Mouse (Mus musculus) cortical plate, adult 2 months (tissue): Measurements from ENCODE around the gene Trim26. TPM values are rescaled to one million over a fixed set of nuclear protein-coding genes. Genes with fewer than 3 reads are reported as not detected.
A peak's percentile ranks its signal among the peaks of the same experiment; 100 is the strongest.

Experiments
- H3K27ac ChIP-seq: fragments of 200-500 bp; 2 replicates; pipeline ENCODE4 v1.5.1; 2012; ENCODE audit warnings: low read length, control low read depth, inconsistent platforms; ENCODE audit not compliant: insufficient read depth
- H3K4me1 ChIP-seq: fragments of 200-500 bp; 2 replicates; pipeline ENCODE4 v1.6.1; 2011; ENCODE audit warnings: low read length; ENCODE audit not compliant: control insufficient read depth, insufficient read depth
- H3K4me3 ChIP-seq: fragments of 200-500 bp; 2 replicates; pipeline ENCODE4 v1.5.1; 2011; ENCODE audit warnings: mild to moderate bottlenecking, low read length, control low read depth; ENCODE audit not compliant: insufficient read depth
- CTCF ChIP-seq: fragments of 200-500 bp; IDR thresholded peaks from 2 replicates; pipeline ENCODE4 v1.5.1; 2011; ENCODE audit warnings: mild to moderate bottlenecking, control low read depth, low read length; ENCODE audit not compliant: insufficient read depth; ENCODE audit errors: extremely low read depth
- POLR2A ChIP-seq: fragments of 200-500 bp; IDR thresholded peaks from 2 replicates; pipeline ENCODE4 v1.6.1; 2011; ENCODE audit warnings: mild to moderate bottlenecking, low read length, control low read depth; ENCODE audit not compliant: insufficient read depth; ENCODE audit errors: extremely low read depth
- polyA plus RNA-seq: library from polyadenylated mRNA; depleted of rRNA; stranded (reverse); fragments of >200 nt; gene quantifications from 2 replicates; pipeline ENCODE4 v1.2.3, GENCODE M21; 2012; rRNA removed

Gene Trim26
- polyA plus RNA-seq, 1 experiment, result 18.6 TPM

DNA sequence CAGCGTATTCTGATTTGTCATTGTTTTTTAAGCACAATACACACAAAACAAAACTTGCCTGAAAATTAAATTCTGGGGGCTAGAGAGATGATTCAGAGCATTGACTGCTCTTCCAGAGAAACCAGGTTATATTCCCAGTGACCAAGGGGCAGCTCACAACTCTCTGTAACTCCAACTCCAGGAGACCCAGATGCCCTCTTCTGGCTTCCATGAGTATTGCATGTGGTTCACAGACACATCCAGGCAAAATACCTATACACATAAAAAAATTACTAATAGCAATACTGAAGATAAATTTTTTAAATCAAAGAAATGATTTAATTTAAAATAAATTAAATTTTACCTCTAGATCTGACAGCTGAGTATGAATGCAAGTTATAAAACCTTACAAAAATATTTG, 59.6 kb downstream of the Trim26 start:
- H3K27ac ChIP-seq, result no peak overlapping the region
- TF ChIP-seq POLR2A (no peak), CTCF (peak; percentile 40; the same call in 1 of the 2 replicates)
- no peak overlapping the region for H3K4me3 ChIP-seq
- peaks cover 2% of the 10 kb centered on the region; the same call in 1 of the 2 replicates for H3K4me1 ChIP-seq

DNA sequence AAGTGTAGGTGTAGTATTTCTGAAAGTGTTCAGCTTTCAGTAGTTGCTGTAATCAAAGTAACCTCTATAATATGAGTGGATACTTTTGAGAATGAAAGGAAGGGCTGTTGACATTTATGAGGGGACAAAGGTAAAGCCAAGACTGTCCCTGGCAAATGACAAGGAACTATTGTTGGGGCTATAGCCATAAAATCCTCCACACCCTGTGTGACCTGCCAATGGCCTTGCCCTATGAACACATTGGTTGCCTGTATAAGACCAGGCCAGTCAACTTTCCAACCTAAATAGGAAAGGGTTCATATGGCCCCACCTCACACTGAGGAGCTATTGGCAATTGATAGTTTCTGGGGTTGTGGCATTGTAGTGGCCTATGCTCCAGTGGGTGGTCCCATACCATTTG, 60.1 kb downstream of the Trim26 start:
- H3K27ac ChIP-seq, result no peak overlapping the region
- H3K4me3 ChIP-seq, result no peak overlapping the region
- H3K4me1 ChIP-seq, result peaks cover 2% of the 10 kb centered on the region; the same call in 1 of the 2 replicates
- TF ChIP-seq POLR2A, result no peak
- TF ChIP-seq CTCF, result no peak

- Histone ChIP-seq H3K27ac (no peak within 1 kb of the TSS), H3K4me1 (peaks cover 2% of the 10 kb centered on the region; the same call in 1 of the 2 replicates), H3K4me3 (no peak within 1 kb of the TSS)
- TF ChIP-seq CTCF (no peak), POLR2A (no peak)
Measured at GRCm38 (mm10) chr17:36897552-36898205, 60.7 kb downstream of the Trim26 start, which contains the start of gene Trim31. Gene Trim31 (plus strand): TSS chr17:36898118.

DNA sequence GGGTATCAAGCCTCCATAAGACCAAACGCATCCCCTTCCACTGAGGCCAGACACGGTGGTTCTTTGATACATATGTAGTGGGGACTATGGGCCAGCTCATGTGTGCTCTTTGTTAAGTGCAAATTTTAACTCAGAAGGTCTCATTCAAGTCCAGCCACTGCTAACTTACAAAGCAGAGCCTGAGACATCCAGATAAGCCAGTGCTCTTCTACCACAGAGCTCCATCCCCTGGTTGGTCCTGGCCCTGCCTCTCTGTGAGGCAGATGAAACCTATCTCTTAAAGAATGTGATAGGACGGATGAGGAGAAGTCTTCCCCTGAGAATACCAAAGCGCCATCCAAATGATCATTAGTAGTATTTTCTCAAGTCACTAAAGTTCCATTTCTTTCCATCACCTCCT, 62.4 kb downstream of the Trim26 start:
- TF ChIP-seq POLR2A, result no peak
- TF ChIP-seq CTCF, result no peak
- H3K27ac ChIP-seq, result no peak overlapping the region
- no peak overlapping the region for H3K4me3 ChIP-seq
- peaks cover 2% of the 10 kb centered on the region; the same call in 1 of the 2 replicates for H3K4me1 ChIP-seq

DNA sequence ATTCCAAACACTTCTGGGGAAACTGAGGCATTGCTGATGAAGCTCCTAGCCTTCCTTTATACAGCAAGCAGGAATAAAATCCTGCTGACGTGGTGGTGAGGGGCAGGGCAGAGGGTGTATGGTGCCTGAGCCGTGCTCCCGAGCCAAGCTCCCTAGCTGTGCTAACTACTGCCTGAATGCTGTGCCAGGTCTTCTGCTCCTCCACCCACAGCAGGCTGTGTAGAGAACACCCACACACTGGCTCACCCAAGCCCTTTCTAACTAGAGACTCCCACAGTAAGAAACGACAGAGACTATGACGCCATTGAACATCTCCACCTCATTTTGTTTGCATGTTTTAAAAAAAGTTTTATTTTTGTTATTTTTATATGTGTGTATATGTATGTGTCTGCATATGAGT, 63.1 kb downstream of the Trim26 start:
- no peak overlapping the region for H3K27ac ChIP-seq
- H3K4me3 ChIP-seq, result no peak overlapping the region
- H3K4me1 ChIP-seq, result peaks cover 2% of the 10 kb centered on the region; the same call in 1 of the 2 replicates
- TF ChIP-seq POLR2A (no peak), CTCF (no peak)

- Histone ChIP-seq H3K4me1 (peaks cover 2% of the 10 kb centered on the region; the same call in 1 of the 2 replicates), H3K4me3 (no peak overlapping the region), H3K27ac (no peak overlapping the region)
- TF ChIP-seq POLR2A, result no peak
- no peak for TF ChIP-seq CTCF
Measured at GRCm38 (mm10) chr17:36900691-36901090, 63.8 kb downstream of the Trim26 start.

- no peak for TF ChIP-seq CTCF
- TF ChIP-seq POLR2A, result no peak
- peaks cover 2% of the 10 kb centered on the region; the same call in 1 of the 2 replicates for H3K4me1 ChIP-seq
- H3K4me3 ChIP-seq, result no peak overlapping the region
- no peak overlapping the region for H3K27ac ChIP-seq
Measured at GRCm38 (mm10) chr17:36903651-36904050, 66.7 kb downstream of the Trim26 start.

DNA sequence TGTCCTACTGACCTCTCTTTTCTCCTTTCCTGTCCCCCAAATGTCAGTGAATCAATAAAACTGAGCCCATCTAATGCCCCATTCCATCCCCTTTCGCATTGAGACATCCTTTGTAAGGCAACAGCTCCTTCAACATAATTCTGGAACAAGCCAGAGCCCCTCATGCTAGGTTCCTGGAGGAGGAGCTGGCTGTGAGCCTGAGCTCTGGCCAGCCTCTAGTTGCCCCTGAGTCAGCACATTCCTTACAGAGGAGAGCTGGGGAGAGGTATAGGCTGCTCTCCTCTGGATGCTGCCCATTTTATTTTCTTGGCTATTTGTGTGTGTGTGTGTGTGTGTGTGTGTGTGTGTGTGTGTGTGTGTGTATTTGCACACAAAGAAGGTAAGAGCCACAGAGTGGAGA, 71.3 kb downstream of the Trim26 start:
- no peaks in the 10 kb centered on the region for H3K4me1 ChIP-seq
- no peak overlapping the region for H3K4me3 ChIP-seq
- H3K27ac ChIP-seq, result no peak overlapping the region
- no peak for TF ChIP-seq CTCF
- TF ChIP-seq POLR2A, result no peak

Other genes with a start within 250 kb of the Trim26 start
- gene H2-M9, start 194.5 kb upstream of the Trim26 start, polyA plus RNA-seq, result not detected in 2 replicates
- not detected in 2 replicates for gene H2-M1, start 164.9 kb upstream of the Trim26 start, polyA plus RNA-seq
- gene H2-M10.5, start 64.2 kb upstream of the Trim26 start, polyA plus RNA-seq, result not detected in 2 replicates
- gene H2-M10.6, start 25.0 kb upstream of the Trim26 start, polyA plus RNA-seq, result not detected in 2 replicates
- gene Trim15, start 30.1 kb downstream of the Trim26 start, polyA plus RNA-seq, result not detected in 2 replicates
- gene Trim10, start 32.4 kb downstream of the Trim26 start, polyA plus RNA-seq, result not detected in 2 replicates
- gene Trim40, start 53.0 kb downstream of the Trim26 start, polyA plus RNA-seq, result 0.19 and 0.29 TPM in 2 replicates
- not detected in 2 replicates for gene Trim31, start 61.0 kb downstream of the Trim26 start, polyA plus RNA-seq
- 13.6 and 13.8 TPM in 2 replicates for gene Rnf39, start 105.8 kb downstream of the Trim26 start, polyA plus RNA-seq
- gene Ppp1r11, start 114.6 kb downstream of the Trim26 start, polyA plus RNA-seq, result 184 and 193 TPM in 2 replicates
- 36.9 and 37.2 TPM in 2 replicates for gene Znrd1, start 121.4 kb downstream of the Trim26 start, polyA plus RNA-seq
- 5.4 and 7.1 TPM in 2 replicates for gene Znrd1as, start 121.5 kb downstream of the Trim26 start, polyA plus RNA-seq
- 0.85 and 1.0 TPM in 2 replicates for gene 2410137M14Rik, start 144.1 kb downstream of the Trim26 start, polyA plus RNA-seq
- 3.5 and 4.1 TPM in 2 replicates for gene H2-M5, start 152.4 kb downstream of the Trim26 start, polyA plus RNA-seq
- 25.2 and 29.3 TPM in 2 replicates for gene Zfp57, start 164.0 kb downstream of the Trim26 start, polyA plus RNA-seq
- 99.6 and 128 TPM in 2 replicates for gene Mog, start 186.3 kb downstream of the Trim26 start, polyA plus RNA-seq
- 481 and 483 TPM in 2 replicates for gene Gabbr1, start 208.8 kb downstream of the Trim26 start, polyA plus RNA-seq